Mouse (Mus musculus) heart, adult 2 months (tissue): ENCODE measurements around the gene Rhebl1.

Experiments used
- CTCF ChIP-seq: fragments of 200-600 bp; IDR thresholded peaks from 2 replicates; pipeline ENCODE4 v1.8.1; 2022; ENCODE audit warnings: antibody characterized with exemption, mild to moderate bottlenecking, moderate library complexity
- POLR2A ChIP-seq: fragments of 200-500 bp; IDR thresholded peaks from 2 replicates; pipeline ENCODE4 v1.6.1; 2011; ENCODE audit warnings: mild to moderate bottlenecking, low read depth, low read length, control low read depth; ENCODE audit not compliant: insufficient read depth

DNA sequence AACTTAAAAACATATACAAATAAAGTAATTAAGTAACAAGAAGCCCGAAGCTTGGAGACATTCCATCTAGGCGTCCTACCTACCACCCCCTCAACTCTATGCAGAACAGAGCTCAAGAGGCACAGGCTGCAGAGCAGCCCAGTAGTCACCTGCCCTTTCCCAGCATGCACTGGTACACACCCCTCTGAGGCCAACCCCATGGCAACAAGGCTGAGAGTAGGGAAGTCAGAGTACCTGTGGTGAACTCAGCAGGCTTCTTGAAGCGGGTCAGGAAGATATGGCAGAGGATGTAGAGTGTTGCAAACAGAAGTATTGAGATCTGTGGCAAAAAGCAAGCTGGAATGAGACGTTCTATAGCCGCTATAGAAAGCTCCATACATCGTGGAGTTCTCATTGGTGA is 20.6 kb upstream of the Rhebl1 start:
- TF ChIP-seq POLR2A (no peak), CTCF (no peak)
